Mouse (Mus musculus): ENCODE measurements around the gene Cntnap5c.
"Not testable (repeated sequence)": the region's sequence is repeated elsewhere in the genome, so short reads cannot be mapped to it uniquely, and the experiment has no call there.

The Cntnap5c gene

DNA sequence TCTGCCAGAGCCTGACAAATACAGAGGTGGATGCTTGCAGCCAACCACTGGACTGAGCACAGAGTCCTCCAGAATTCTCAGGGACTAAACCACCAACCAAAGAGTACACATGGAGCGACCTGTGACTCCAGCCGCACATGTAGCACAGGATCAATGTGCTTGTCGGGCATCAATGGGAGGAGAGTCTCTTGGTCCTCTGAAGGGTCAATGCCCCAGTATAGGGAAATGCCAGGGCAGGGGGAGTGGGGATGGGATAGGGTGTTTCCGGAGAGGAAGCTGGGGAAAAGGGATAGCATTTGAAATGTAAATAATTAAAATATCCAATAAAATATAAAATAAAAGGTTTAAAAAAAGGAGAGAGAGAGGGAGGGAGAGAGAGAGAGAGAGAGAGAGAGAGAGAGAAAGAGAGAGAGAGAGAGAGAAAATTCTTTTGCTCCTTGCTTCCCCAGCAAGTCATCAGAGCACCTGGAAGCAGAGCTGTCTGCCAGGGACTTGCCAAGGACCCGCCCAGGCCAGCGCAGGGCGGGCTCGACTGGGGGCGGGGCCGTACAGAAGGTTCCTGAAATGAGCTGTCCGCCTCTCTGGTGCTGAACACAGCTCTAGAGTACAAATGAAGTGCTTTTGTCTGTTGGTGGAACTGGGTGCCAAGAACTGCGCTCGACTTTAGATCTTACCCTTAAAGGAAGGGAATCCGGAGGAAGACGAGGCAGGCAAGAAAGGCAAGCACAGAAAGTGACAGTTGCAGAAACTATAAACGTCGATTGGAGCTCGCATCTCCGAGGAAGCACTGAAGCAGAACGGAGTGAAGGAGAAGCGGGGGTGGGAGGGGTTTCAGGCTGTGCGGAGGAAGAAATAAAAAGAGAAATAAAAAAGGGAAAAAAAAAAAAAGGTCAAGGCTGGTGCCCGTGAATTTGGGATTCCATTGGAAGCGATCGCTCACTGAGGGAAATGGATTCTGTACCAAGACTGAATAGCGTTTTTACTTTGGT lies at the start of gene Cntnap5c:
Cntnap5c (plus strand) TSS at position 949 of the 989 bp plus-strand sequence.
- no peak for DNase-seq (ENCODE audit: low spot score)

DNA sequence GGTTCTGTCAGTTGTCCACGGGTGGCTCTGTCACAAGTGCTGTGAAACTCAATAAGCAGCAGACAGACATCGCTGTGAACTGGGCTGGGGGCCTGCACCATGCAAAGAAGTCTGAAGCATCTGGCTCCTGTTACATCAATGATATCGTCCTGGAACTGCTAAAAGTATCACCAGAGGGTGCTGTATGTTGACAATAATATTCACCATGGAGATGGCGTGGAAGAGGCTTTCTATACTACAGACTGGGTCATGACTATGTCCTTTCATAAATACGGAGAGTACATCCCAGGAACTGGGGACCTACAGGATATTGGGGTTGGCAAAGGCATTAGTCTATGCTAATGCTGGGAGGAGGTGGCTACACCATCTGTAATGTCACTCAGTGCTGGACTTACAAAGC lies 27.3 kb upstream of the Cntnap5c start, which contains the start of gene Gm21834:
Gm21834 (minus strand) TSS at position 101 of the 400 bp plus-strand sequence.
- no peak for DNase-seq (ENCODE audit: low spot score)

- DNase-seq (ENCODE audit: low spot score) = no peak
These were observed 11.3 kb upstream of the Cntnap5c start for GRCm38 (mm10) chr17:57758033-57758432.

DNA sequence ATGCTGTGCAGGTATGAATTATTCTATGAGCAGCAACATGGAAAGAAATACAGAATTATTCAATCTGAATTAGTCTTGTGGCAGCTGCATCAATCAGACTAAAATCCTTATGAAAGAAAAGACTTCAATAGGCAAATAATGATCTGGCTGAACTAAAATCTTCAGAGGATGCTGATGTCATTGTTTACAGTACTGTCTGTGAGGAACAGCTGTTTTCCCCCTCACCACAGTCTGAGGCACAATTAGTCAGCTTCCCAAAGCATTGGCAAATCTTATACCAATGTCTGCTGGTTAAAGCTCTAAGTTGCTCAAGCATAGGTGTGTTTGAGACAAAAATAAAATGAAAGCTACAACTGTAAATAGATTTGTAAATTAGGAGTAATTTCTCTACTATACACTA lies 2.1 kb upstream of the Cntnap5c start:
- no peak for DNase-seq (ENCODE audit: low spot score)

DNA sequence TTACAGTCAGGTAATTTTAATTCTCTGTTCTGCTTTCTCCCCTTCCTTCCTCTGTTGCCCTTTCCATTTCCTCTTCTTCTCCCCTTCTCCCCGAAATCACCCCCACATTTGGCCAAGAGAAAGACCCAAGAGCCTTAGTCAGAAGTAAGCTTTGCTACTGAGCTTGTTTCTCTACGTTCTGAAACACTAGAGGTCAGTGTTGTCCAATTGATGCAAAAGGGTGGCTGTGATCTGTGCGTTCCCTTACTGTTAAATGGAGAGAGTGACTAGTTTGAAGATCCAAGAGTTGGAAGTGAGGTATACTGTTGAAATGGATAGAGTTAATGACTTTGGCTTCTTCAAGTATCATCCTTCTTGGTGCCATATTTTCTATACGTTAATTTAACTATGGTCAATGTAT lies 1.5 kb downstream of the Cntnap5c start:
- DNase-seq (ENCODE audit: low spot score) = no peak

GRCm38 (mm10) chr17:57788161-57788799 lies 18.9 kb downstream of the Cntnap5c start:
- no peak for DNase-seq (ENCODE audit: low spot score)

DNA sequence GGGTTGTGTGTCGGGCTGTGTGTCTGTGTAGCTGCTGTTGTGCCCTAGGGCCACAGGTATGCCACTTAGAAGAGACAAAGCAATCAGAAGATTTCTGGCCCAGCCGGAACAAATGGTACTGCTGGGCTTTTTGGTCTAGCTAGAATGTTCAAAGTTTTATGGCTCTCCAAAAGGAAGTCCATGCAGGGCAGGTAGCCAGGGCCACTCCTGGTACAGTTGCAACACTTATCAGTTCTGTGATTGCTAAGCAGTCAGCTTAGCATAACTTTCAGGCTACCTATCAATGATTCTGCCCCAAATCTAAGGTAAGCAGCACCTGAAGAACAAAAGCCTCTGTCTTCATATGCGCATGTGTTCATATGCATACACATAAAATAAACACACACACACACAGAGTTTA lies 26.0 kb downstream of the Cntnap5c start:
- DNase-seq (ENCODE audit: low spot score) = no peak

- no peak for DNase-seq (ENCODE audit: low spot score)
These were observed 27.4 kb downstream of the Cntnap5c start for GRCm38 (mm10) chr17:57796668-57797311.

DNA sequence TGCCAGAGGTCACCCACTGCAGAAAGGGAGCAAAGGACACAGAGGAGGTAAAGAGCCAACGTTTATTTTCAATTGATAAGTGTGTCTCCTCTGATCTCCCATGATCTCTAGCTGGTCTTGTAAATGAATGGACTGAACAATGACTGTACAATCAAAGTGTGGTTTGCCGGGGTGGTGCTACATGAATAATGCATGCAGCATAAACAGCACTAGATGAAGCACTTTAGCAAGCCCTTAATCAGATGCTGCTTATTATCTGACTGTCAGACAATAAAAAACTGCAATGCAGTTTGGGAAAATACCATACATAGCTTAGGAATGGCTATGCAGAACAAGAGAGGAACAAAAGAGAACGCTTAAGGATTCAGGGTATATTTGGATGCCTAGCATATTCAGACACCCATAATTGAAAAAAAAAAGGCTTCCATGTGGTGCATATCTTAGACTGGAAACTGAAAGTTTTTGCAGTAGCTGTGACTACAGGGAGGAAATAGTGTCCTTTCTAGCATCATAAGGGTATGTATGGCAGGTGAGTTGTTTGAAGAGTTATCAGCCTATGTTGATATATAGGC lies 30.1 kb downstream of the Cntnap5c start:
- DNase-seq (ENCODE audit: low spot score) = no peak

GRCm38 (mm10) chr17:57801180-57801579 lies 31.8 kb downstream of the Cntnap5c start:
- DNase-seq (ENCODE audit: low spot score) = no peak

GRCm38 (mm10) chr17:57837090-57837971 lies 68.0 kb downstream of the Cntnap5c start:
- no peak for DNase-seq (ENCODE audit: low spot score)

GRCm38 (mm10) chr17:57855811-57856210 lies 86.4 kb downstream of the Cntnap5c start:
- DNase-seq (ENCODE audit: low spot score) = not testable (repeated sequence)

DNA sequence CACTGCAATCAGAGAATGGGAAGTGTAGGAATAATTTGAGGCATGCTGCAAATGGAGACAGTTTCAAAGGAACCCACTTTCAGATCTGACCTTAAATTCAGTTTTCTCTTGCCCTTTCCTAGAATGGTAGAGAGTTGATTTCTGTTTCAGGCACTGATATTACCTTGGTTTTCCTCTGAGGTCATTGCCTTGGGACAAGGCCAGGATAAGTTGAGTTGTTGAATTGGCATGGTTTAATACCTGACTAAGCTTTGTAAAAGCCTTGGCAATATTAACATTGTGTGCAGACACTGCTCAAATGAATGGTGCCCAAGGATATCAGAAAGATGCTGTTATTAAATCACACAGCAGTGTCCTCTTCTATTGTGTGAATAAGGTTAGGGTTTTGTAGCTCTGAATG lies 96.6 kb downstream of the Cntnap5c start:
- DNase-seq (ENCODE audit: low spot score) = no peak

DNA sequence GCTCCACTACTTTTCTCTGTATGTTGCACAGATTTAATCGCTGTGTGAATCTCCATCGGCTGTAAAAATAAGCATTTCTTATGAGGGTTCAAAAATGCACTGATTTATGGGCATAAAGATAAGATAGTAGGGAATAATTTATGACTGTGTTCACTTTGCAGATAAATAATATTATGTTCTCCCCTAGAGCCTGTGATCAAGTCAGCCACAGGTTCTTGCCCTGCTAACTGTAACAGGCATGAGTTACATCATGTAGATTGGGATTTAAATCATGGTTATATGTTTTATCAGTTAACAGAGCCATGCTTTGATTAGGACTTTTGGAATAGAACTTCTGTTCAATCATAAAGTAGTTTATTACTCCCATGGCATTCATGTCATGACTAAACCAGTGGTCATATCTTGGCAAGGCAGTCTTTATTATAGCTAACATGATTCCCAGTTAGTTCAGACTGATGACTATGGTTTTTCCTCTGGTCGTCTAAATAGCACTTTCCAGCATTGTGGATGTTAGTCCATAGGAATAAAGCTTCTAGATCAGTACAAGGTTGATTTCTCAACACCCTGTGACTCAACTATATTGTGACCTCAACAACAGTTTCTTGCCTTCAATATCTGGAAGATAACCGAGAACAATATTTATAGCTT lies 118.5 kb downstream of the Cntnap5c start:
- no peak for DNase-seq (ENCODE audit: low spot score)

GRCm38 (mm10) chr17:57911770-57912293 lies 142.5 kb downstream of the Cntnap5c start:
- no peak for DNase-seq (ENCODE audit: low spot score)

- no peak for DNase-seq (ENCODE audit: low spot score)
These were observed 214.9 kb downstream of the Cntnap5c start for GRCm38 (mm10) chr17:57984230-57984629.

DNA sequence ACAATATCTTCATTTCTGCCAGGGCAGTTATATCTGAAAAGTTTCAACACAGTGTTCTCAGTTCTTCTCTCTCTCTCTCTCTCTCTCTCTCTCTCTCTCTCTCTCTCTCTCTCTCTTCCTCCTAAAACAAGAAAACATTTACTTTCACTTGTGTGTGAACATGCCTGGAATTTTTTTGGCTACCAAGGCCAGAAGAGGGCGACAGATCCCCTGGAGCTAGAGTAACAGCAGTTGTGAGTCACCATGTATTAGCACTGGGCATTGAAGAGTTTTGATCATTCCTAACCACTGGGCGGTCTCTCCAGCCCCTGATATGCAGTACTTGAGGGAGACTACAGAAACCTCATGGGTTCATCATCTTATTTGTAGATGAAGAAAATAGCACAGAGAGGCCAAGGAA lies 219.1 kb downstream of the Cntnap5c start:
- no peak for DNase-seq (ENCODE audit: low spot score)

DNA sequence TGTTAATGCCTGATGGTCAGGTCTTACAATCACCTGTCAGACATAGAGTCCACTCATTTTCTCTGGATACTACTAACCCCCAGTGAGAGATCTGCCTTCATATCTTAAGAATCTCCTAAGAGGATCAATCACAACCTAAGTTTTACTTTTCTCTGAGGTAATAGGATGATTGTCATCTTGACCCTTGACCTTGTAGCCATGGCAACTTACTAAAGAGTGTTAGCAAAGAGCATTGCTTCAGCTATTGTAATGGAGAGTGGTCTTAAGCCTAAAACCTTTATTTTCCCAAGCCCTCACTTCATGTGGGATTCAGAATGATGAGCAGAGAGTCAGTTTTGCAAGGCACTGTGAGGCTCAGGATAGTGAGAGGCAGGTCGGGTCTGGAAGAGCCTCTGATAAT lies 227.1 kb downstream of the Cntnap5c start:
- DNase-seq (ENCODE audit: low spot score) = no peak

GRCm38 (mm10) chr17:57999080-57999479 lies 229.7 kb downstream of the Cntnap5c start:
- no peak for DNase-seq (ENCODE audit: low spot score)

- DNase-seq (ENCODE audit: low spot score) = no peak
These were observed 233.5 kb downstream of the Cntnap5c start for GRCm38 (mm10) chr17:58002845-58003244.

All from urinary bladder, postnatal 10 days (tissue).